Comparison of ENCODE assay signal across 33 mouse cellular contexts in genomic region chr1:175931391-175931790, GRCm38 (mm10). TPM values are rescaled to one million over a fixed set of nuclear protein-coding genes. Genes with fewer than 3 reads are reported as not detected.
DNase-seq lines count a peak whose midpoint lies in the region; ATAC-seq and TF ChIP-seq lines count a peak whose summit lies in the region.
"Had no signal": no experiment of that assay in that cellular context is flagged by ENCODE, and none has a peak within 500 bp of the region (broad histone marks: within the 10 kb centered on the region; RNA-seq: fewer than 3 reads in every experiment).

No protein-coding gene starts in this region.

- peak; percentile 7 for DNase-seq in gastrocnemius, adult 18-20 months (ENCODE audit: low spot score)
- DNase-seq in gastrocnemius, postnatal 36 days = no peak
- no peak for DNase-seq in CH12.LX (ENCODE audit: extremely low read depth)
- DNase-seq in gastrocnemius, postnatal 14 days = peak; percentile 35
- peak; percentile 8 to 9 for DNase-seq in heart, postnatal 36 days
- no peak for DNase-seq in right cerebral cortex, postnatal 10 days (ENCODE audit: low spot score in 2 of 2)
- DNase-seq: cerebellum, adult 11-12 months; cerebellum, postnatal 10 days; kidney, postnatal 25 days; layer of hippocampus, postnatal 36 days; thymus, adult 2 months had no signal

- no peaks in the 10 kb centered on the region for H3K79me2 ChIP-seq in CH12.LX (replicated peaks; ENCODE audit: control insufficient read depth, extremely low read depth, insufficient read depth, poor library complexity, severe bottlenecking)

- H3K36me3 ChIP-seq in CH12.LX (replicated peaks in 1 of 2; ENCODE audit: control insufficient read depth in 1 of 2, insufficient read depth in 1 of 2, low read length in 1 of 2) = no peaks in the 10 kb centered on the region
- no peaks in the 10 kb centered on the region for H3K36me3 ChIP-seq in midbrain, embryonic 15.5 days (replicated peaks)
- H3K36me3 ChIP-seq: forebrain, embryonic 12.5 days; intestine, embryonic 15.5 days; midbrain, embryonic 10.5 days had no signal

- H3K4me3 ChIP-seq in CH12.LX (replicated peaks in 1 of 3; ENCODE audit: low read depth in 2 of 3, low read length in 2 of 3, poor library complexity in 1 of 3) = no peak overlapping the region
- no peak overlapping the region for H3K4me3 ChIP-seq in midbrain, embryonic 15.5 days
- H3K4me3 ChIP-seq: forebrain, embryonic 12.5 days; intestine, embryonic 15.5 days; midbrain, embryonic 10.5 days had no signal

- intact Hi-C loops in gastrocnemius, postnatal 36 days (cut with DNase I) = no loop called here
- intact Hi-C loops in gastrocnemius, postnatal 14 days (cut with DNase I; ENCODE audit: low total_unique reads) = no loop called here
- intact Hi-C loops in heart, postnatal 36 days (cut with DNase I) = no loop called here

- H3K9ac ChIP-seq in CH12.LX (ENCODE audit: insufficient read depth, low read depth) = no peak overlapping the region
- no peak overlapping the region for H3K9ac ChIP-seq in midbrain, embryonic 15.5 days
- H3K9ac ChIP-seq: forebrain, embryonic 12.5 days; intestine, embryonic 15.5 days had no signal

- ATAC-seq in midbrain, embryonic 15.5 days (replicated peaks) = no peak
- ATAC-seq: CD4-positive, CD25-positive, alpha-beta regulatory T cell, adult 4 months; hindbrain, embryonic 16.5 days; intestine, embryonic 15.5 days; lung, postnatal 0 days had no signal

- peaks cover 2 to 4% of the 10 kb centered on the region in 2 experiments; a peak in 3 of 4 replicates for H3K4me1 ChIP-seq in CH12.LX (ENCODE audit: control insufficient read depth in 1 of 2, insufficient read depth in 2 of 2)
- 0 out of 2 replicates have a peak, but pooled peaks cover 2% of the 10 kb centered on the region for H3K4me1 ChIP-seq in midbrain, embryonic 15.5 days
- H3K4me1 ChIP-seq: intestine, embryonic 15.5 days; midbrain, embryonic 10.5 days had no signal

- TF ChIP-seq CTCF in CH12.LX (conservative IDR thresholded peaks at IDR 0.05 in 1 of 2, IDR thresholded peaks at IDR 0.05 in 1 of 2; ENCODE audit: low read depth in 2 of 2, low read length in 2 of 2) = no peak

- no peak for TF ChIP-seq POLR2A in CH12.LX (IDR thresholded peaks at IDR 0.05; ENCODE audit: low read depth, low read length)

- no peak for TF ChIP-seq RAD21 in CH12.LX (IDR thresholded peaks at IDR 0.05; ENCODE audit: low read depth, low read length)

- WGBS in midbrain, embryonic 15.5 days = 89% methylated on average over 5 of the region's 5 CpGs

- TF ChIP-seq EP300 in CH12.LX (IDR thresholded peaks at IDR 0.05; ENCODE audit: low read length) = no peak

- dilution Hi-C loops in CH12.LX (cut with MboI; ENCODE audit: extremely low pct_ligation_motif_present, extremely low pct_unique_long_range_greater_than_20kb, low sequenced_read_pairs) = no loop called here

- in situ Hi-C loops in CH12.LX (cut with MboI; ENCODE audit: low pct_ligation_motif_present, low pct_unique_long_range_greater_than_20kb, low sequenced_read_pairs) = loop anchor here (25.0 kb wide), 1 partner anchor 756 kb away; no protein-coding TSS in a partner anchor

- H3K27me3 ChIP-seq in CH12.LX (replicated peaks) = no peaks in the 10 kb centered on the region
- no peaks in the 10 kb centered on the region for H3K27me3 ChIP-seq in midbrain, embryonic 15.5 days (replicated peaks)
- H3K27me3 ChIP-seq: forebrain, embryonic 12.5 days; intestine, embryonic 15.5 days had no signal

- H3K4me2 ChIP-seq in CH12.LX (ENCODE audit: insufficient read depth, low read depth, poor library complexity, severe bottlenecking) = no peak overlapping the region
- H3K4me2 ChIP-seq in midbrain, embryonic 15.5 days = no peak overlapping the region
- H3K4me2 ChIP-seq: forebrain, embryonic 12.5 days; intestine, embryonic 15.5 days had no signal

- no peak overlapping the region for H3K27ac ChIP-seq in CH12.LX (ENCODE audit: insufficient read depth, low read depth)
- H3K27ac ChIP-seq in midbrain, embryonic 15.5 days = no peak overlapping the region
- H3K27ac ChIP-seq: forebrain, embryonic 12.5 days; intestine, embryonic 15.5 days; midbrain, embryonic 10.5 days; stomach, postnatal 0 days had no signal

- no peaks in the 10 kb centered on the region for H3K9me3 ChIP-seq in CH12.LX (replicated peaks; ENCODE audit: low read length)
- H3K9me3 ChIP-seq in midbrain, embryonic 15.5 days = no peaks in the 10 kb centered on the region
- H3K9me3 ChIP-seq: forebrain, embryonic 12.5 days; intestine, embryonic 15.5 days; midbrain, embryonic 10.5 days had no signal

TF ChIP-seq in CH12.LX, 34 proteins besides CTCF, POLR2A, EP300 and RAD21:
- TF ChIP-seq KAT2A (IDR thresholded peaks at IDR 0.05; ENCODE audit: insufficient replicate concordance, low read length) (no peak), USF1 (IDR thresholded peaks at IDR 0.05; ENCODE audit: low read depth, low read length) (no peak), ZMIZ1 (IDR thresholded peaks at IDR 0.05; ENCODE audit: low read depth, low read length) (no peak), TCF12 (IDR thresholded peaks at IDR 0.05; ENCODE audit: low read depth, low read length) (no peak), ZKSCAN1 (IDR thresholded peaks at IDR 0.05; ENCODE audit: borderline replicate concordance, low read depth, low read length) (peak; percentile 11; the same call in 1 of the 2 replicates), ZNF384 (IDR thresholded peaks at IDR 0.05; ENCODE audit: low read depth, low read length) (no peak)

RNA-seq across cellular contexts. Expression of gene Gm38100, which starts 11.3 kb away (rescaled TPM):
- total RNA-seq in gastrocnemius, adult 18-20 months (2021) = not detected
- not detected for total RNA-seq in gastrocnemius, postnatal 36 days (2021)
- total RNA-seq in CH12.LX (2012; rRNA removed) (not detected in 2 replicates), CH12.LX (2014; rRNA removed) (not detected in 2 replicates)
- 0.18 TPM in 1 of 2 replicates, not detected in the other for polyA plus RNA-seq in CH12.LX (2012; ENCODE audit: insufficient read length, low read depth)
- total RNA-seq in gastrocnemius, postnatal 14 days (2021) = not detected
- not detected for total RNA-seq in heart, postnatal 36 days (2021)
- polyA plus RNA-seq in midbrain, embryonic 15.5 days (2015; fragmentation: Nextera tagmentation; extraction: Ambion mirVana) = not detected in 2 replicates
- total RNA-seq: adrenal gland, adult 18-20 months; adrenal gland, postnatal 4 days; ES-E14; granulocyte monocyte progenitor cell, adult 5-6 weeks; layer of hippocampus, adult 8-10 months; layer of hippocampus, postnatal 36 days; left cerebral cortex, postnatal 10 days; liver, adult 2 months; neutrophil, adult 5-6 weeks had no signal
- polyA plus RNA-seq: CD4-positive, CD25-positive, alpha-beta regulatory T cell, adult 4 months; cortical plate, adult 2 months; frontal cortex, adult 2 months; hindbrain, embryonic 16.5 days; intestine, embryonic 15.5 days; kidney, embryonic 14.5 days; limb, embryonic 11.5 days; liver, adult 2 months; liver, embryonic 16.5 days; lung, postnatal 0 days; stomach, postnatal 0 days had no signal

RNA-seq across cellular contexts. Expression of gene Rbm8a2, which starts 47.5 kb away (rescaled TPM):
- not detected for total RNA-seq in gastrocnemius, adult 18-20 months (2021)
- not detected for total RNA-seq in gastrocnemius, postnatal 36 days (2021)
- total RNA-seq in CH12.LX (2012; rRNA removed) (0.38 and 0.55 TPM in 2 replicates), CH12.LX (2014; rRNA removed) (2.5 and 3.2 TPM in 2 replicates)
- polyA plus RNA-seq in CH12.LX (2012; ENCODE audit: insufficient read length, low read depth) = 0.93 and 5.7 TPM in 2 replicates
- not detected for total RNA-seq in gastrocnemius, postnatal 14 days (2021)
- not detected for total RNA-seq in heart, postnatal 36 days (2021)
- polyA plus RNA-seq in midbrain, embryonic 15.5 days (2015; fragmentation: Nextera tagmentation; extraction: Ambion mirVana) = 0.34 and 0.54 TPM in 2 replicates
- total RNA-seq: adrenal gland, adult 18-20 months; adrenal gland, postnatal 4 days; layer of hippocampus, adult 8-10 months; layer of hippocampus, postnatal 36 days; liver, adult 2 months; neutrophil, adult 5-6 weeks had no signal
- polyA plus RNA-seq: heart, postnatal 0 days; liver, adult 2 months; thymus, adult 2 months had no signal

RNA-seq across cellular contexts. Expression of gene Exo1, which starts 51.0 kb away (rescaled TPM):
- total RNA-seq in gastrocnemius, adult 18-20 months (2021) = not detected
- total RNA-seq in gastrocnemius, postnatal 36 days (2021) = under 1 TPM in 1 of 2 experiments, not detected in 1; 0.28 TPM
- 51.6 and 79.2 TPM in 2 replicates for total RNA-seq in CH12.LX (2012; rRNA removed)
- total RNA-seq in CH12.LX (2014; rRNA removed) = 95.2 and 110 TPM in 2 replicates
- polyA plus RNA-seq in CH12.LX (2012; ENCODE audit: insufficient read length, low read depth) = 139 and 144 TPM in 2 replicates
- 1 to 10 TPM; 1.3 to 2.4 TPM for total RNA-seq in gastrocnemius, postnatal 14 days (2021)
- total RNA-seq in heart, postnatal 36 days (2021) = under 1 TPM; 0.11 to 0.53 TPM
- 8.4 and 9.3 TPM in 2 replicates for polyA plus RNA-seq in midbrain, embryonic 15.5 days (2015; fragmentation: Nextera tagmentation; extraction: Ambion mirVana)
- polyA plus RNA-seq: liver, adult 2 months had no signal

Comparison
In these comparisons a context has a peak if more than half of its experiments do, and no peak if none do; other contexts are left out.
1. DNase-seq: peak in gastrocnemius, adult 18-20 months (single experiment), gastrocnemius, postnatal 14 days (single experiment) and heart, postnatal 36 days (2 of 2); none in gastrocnemius, postnatal 36 days (0 of 2), CH12.LX (single experiment) and right cerebral cortex, postnatal 10 days (0 of 2).
2. RNA of gene Exo1, which starts 51.0 kb away (total RNA-seq): 51.6 to 110 TPM in CH12.LX; 1.3 to 2.4 TPM in gastrocnemius, postnatal 14 days, 0.11 to 0.53 TPM in heart, postnatal 36 days, 0.28 TPM in gastrocnemius, postnatal 36 days and not detected in gastrocnemius, adult 18-20 months; every median in the first group is over 10 times any median in the second.